Mouse (Mus musculus) limb, embryonic 14.5 days (tissue): ENCODE results near the gene Mea1. TPM values are rescaled to one million over a fixed set of nuclear protein-coding genes. Genes with fewer than 3 reads are reported as not detected.

Experiments used
- ATAC-seq: fragments of 200-750 bp; cut with Nextera tagmentation; 2 replicates; pipeline ENCODE4 v1.8.0; 2017; ENCODE audit warnings: low read depth, moderate number of reproducible peaks, moderate TSS enrichment; ENCODE audit not compliant: low FRiP score
- DNase-seq: peaks from one replicate; pipeline ENCODE4 v3.0.0-alpha.2; 2015; ENCODE audit warnings: low spot score
- H3K27ac ChIP-seq: fragments of 300-500 bp; sonication (generic); replicated peaks from 2 replicates; pipeline ENCODE4 v1.5.1; 2014; ENCODE audit warnings: low read depth, mild to moderate bottlenecking, low read length, moderate library complexity, mixed read lengths
- H3K27me3 ChIP-seq: fragments of 300-500 bp; sonication (generic); 2 replicates; pipeline ENCODE4 v1.6.1; 2014; ENCODE audit warnings: low read length, mixed read lengths; ENCODE audit not compliant: control insufficient read depth, insufficient read depth
- H3K36me3 ChIP-seq: fragments of 300-500 bp; sonication (generic); 2 replicates; pipeline ENCODE4 v1.6.1; 2014; ENCODE audit warnings: mild to moderate bottlenecking, low read length, moderate library complexity, mixed read lengths; ENCODE audit not compliant: control insufficient read depth, insufficient read depth
- H3K4me1 ChIP-seq: fragments of 300-500 bp; sonication (generic); 2 replicates; pipeline ENCODE4 v1.6.1; 2014; ENCODE audit warnings: antibody characterized with exemption, low read length, mixed read lengths; ENCODE audit not compliant: control insufficient read depth, insufficient read depth
- H3K4me2 ChIP-seq: fragments of 300-500 bp; sonication (generic); replicated peaks from 2 replicates; pipeline ENCODE4 v1.6.1; 2014; ENCODE audit warnings: low read depth, mild to moderate bottlenecking, low read length, moderate library complexity; ENCODE audit not compliant: severe bottlenecking
- H3K4me3 ChIP-seq: fragments of 300-500 bp; sonication (generic); replicated peaks from 2 replicates; pipeline ENCODE4 v1.5.1; 2014; ENCODE audit warnings: low read length
- H3K9ac ChIP-seq: fragments of 300-500 bp; sonication (generic); 2 replicates; pipeline ENCODE4 v1.6.1; 2014; ENCODE audit warnings: mild to moderate bottlenecking, low read depth, low read length, moderate library complexity; ENCODE audit not compliant: severe bottlenecking
- H3K9me3 ChIP-seq: fragments of 300-500 bp; sonication (generic); 2 replicates; pipeline ENCODE4 v1.6.1; 2016; ENCODE audit warnings: low read length; ENCODE audit not compliant: control insufficient read depth
- POLR2A ChIP-seq: fragments of 200-500 bp; IDR thresholded peaks from 2 replicates; pipeline ENCODE4 v1.8.0; 2012; ENCODE audit warnings: inconsistent platforms, mild to moderate bottlenecking, moderate library complexity, borderline replicate concordance; ENCODE audit not compliant: insufficient read depth, insufficient read length; ENCODE audit errors: extremely low read depth
- WGBS: fragments of 180-500 bp; shearing (Covaris S2); extraction: QIAGEN DNeasy Blood & Tissue Kit; methylation state at CpG from one replicate; pipeline ENCODE4 v1.1.7; 2014; 5-methylcytosine and 5-hydroxymethylcytosine counted together
- polyA plus RNA-seq, 2 experiments: library from polyadenylated mRNA; depleted of rRNA in 1 of 2; stranded (reverse) in 1 of 2; unstranded in 1 of 2; fragments of >200 nt; fragmentation: Nextera tagmentation in 1 of 2; extraction: Ambion mirVana in 1 of 2; gene quantifications; 2 replicates each; pipeline versions ENCODE4 v1.2.1 to v1.2.3; 2012 to 2014

Gene Mea1
- polyA plus RNA-seq, 2 experiments = 97.9 to 155 TPM

- Histone ChIP-seq H3K4me3 (no peak overlapping the region), H3K4me2 (no peak overlapping the region), H3K4me1 (no peaks in the 10 kb centered on the region), H3K27ac (no peak overlapping the region), H3K9ac (no peak overlapping the region), H3K27me3 (no peaks in the 10 kb centered on the region), H3K36me3 (peaks cover 39% of the 10 kb centered on the region), H3K9me3 (no peaks in the 10 kb centered on the region)
- WGBS = 96% methylated on average over 2 of the region's 2 CpGs
- no peak for TF ChIP-seq POLR2A
- ATAC-seq (no peak), DNase-seq (no peak)
Measured at GRCm38 (mm10) chr17:46691390-46691789, 12.8 kb downstream of the Mea1 start.

GRCm38 (mm10) chr17:46694517-46695063 lies 16.0 kb downstream of the Mea1 start:
- no peak for ATAC-seq
- H3K4me3 ChIP-seq = no peak overlapping the region
- no peak for DNase-seq
- H3K36me3 ChIP-seq = peaks cover 39% of the 10 kb centered on the region
- H3K9me3 ChIP-seq = no peaks in the 10 kb centered on the region
- H3K27ac ChIP-seq = no peak overlapping the region
- H3K4me1 ChIP-seq = no peaks in the 10 kb centered on the region
- 68% methylated on average over 1 of the region's 1 CpGs for WGBS
- no peak for TF ChIP-seq POLR2A
- no peaks in the 10 kb centered on the region for H3K27me3 ChIP-seq
- no peak overlapping the region for H3K4me2 ChIP-seq
- no peak overlapping the region for H3K9ac ChIP-seq

- Histone ChIP-seq H3K27ac (no peak overlapping the region), H3K4me3 (no peak overlapping the region), H3K27me3 (no peaks in the 10 kb centered on the region), H3K4me2 (no peak overlapping the region), H3K9ac (no peak overlapping the region), H3K9me3 (no peaks in the 10 kb centered on the region), H3K4me1 (peaks cover 13% of the 10 kb centered on the region), H3K36me3 (peaks cover 30% of the 10 kb centered on the region)
- 85% methylated on average over 6 of the region's 6 CpGs for WGBS
- DNase-seq (no peak), ATAC-seq (no peak)
- no peak for TF ChIP-seq POLR2A
Measured at GRCm38 (mm10) chr17:46698515-46698914, 19.9 kb downstream of the Mea1 start.

GRCm38 (mm10) chr17:46699245-46699644 lies 20.7 kb downstream of the Mea1 start:
- Histone ChIP-seq H3K36me3 (peaks cover 27% of the 10 kb centered on the region), H3K27me3 (no peaks in the 10 kb centered on the region), H3K4me1 (peaks cover 18% of the 10 kb centered on the region), H3K9me3 (no peaks in the 10 kb centered on the region), H3K4me3 (no peak overlapping the region), H3K27ac (no peak overlapping the region), H3K9ac (no peak overlapping the region), H3K4me2 (no peak overlapping the region)
- no peak for DNase-seq
- ATAC-seq = no peak
- WGBS = 54% methylated on average over 5 of the region's 5 CpGs
- TF ChIP-seq POLR2A = no peak

- peaks cover 27% of the 10 kb centered on the region for H3K36me3 ChIP-seq
- H3K4me2 ChIP-seq = no peak overlapping the region
Measured at GRCm38 (mm10) chr17:46699912-46700311, 21.3 kb downstream of the Mea1 start.

More at GRCm38 (mm10) chr17:46699912-46700311, 21.3 kb downstream of the Mea1 start:
- ATAC-seq (no peak), DNase-seq (no peak)
- no peaks in the 10 kb centered on the region for H3K9me3 ChIP-seq
- H3K4me3 ChIP-seq = no peak overlapping the region
- no peak overlapping the region for H3K9ac ChIP-seq
- TF ChIP-seq POLR2A = no peak
- H3K27ac ChIP-seq = no peak overlapping the region
- H3K4me1 ChIP-seq = peaks cover 18% of the 10 kb centered on the region
- no peaks in the 10 kb centered on the region for H3K27me3 ChIP-seq
- WGBS = 87% methylated on average over 3 of the region's 3 CpGs
